Mouse (Mus musculus): ENCODE data around the gene Eif4a3. TPM values are rescaled to one million over a fixed set of nuclear protein-coding genes. Genes with fewer than 3 reads are reported as not detected.

The Eif4a3 gene
- total RNA-seq (2023) = 100 to 1,000 TPM; 132 to 152 TPM

GRCm38 (mm10) chr11:119299391-119300245 is at the start of gene Eif4a3:
Gene Eif4a3 (minus strand): TSS chr11:119300089.

GRCm38 (mm10) chr11:119307658-119307867 is 7.7 kb upstream of the Eif4a3 start, which contains the start of gene Card14:
Gene Card14 (plus strand): TSS chr11:119307768.

GRCm38 (mm10) chr11:119267768-119268556 is 31.9 kb downstream of the Eif4a3 start, which contains the start of gene Gaa:
Gene Gaa (plus strand): TSS chr11:119267887.

Other genes with a start within 250 kb of the Eif4a3 start
- 10 to 100 TPM; 61.1 to 66.8 TPM for gene Cbx4, start 213.9 kb downstream of the Eif4a3 start, total RNA-seq (2023)
- 10 to 100 TPM; 10.8 to 11.0 TPM for gene Tbc1d16, start 71.6 kb downstream of the Eif4a3 start, total RNA-seq (2023)
- gene Ccdc40, start 71.5 kb downstream of the Eif4a3 start, total RNA-seq (2023) = under 1 TPM; 0.18 to 0.88 TPM
- 10 to 100 TPM; 72.0 to 73.3 TPM for gene Gaa, start 32.2 kb downstream of the Eif4a3 start, total RNA-seq (2023)
- not detected for gene Card14, start 7.7 kb upstream of the Eif4a3 start, total RNA-seq (2023)
- gene Sgsh, start 55.4 kb upstream of the Eif4a3 start, total RNA-seq (2023) = 10 to 100 TPM; 33.2 to 35.1 TPM
- gene Slc26a11, start 55.5 kb upstream of the Eif4a3 start, total RNA-seq (2023) = 10 to 100 TPM; 25.8 to 34.6 TPM
- 100 to 1,000 TPM; 146 to 166 TPM for gene Rnf213, start 93.0 kb upstream of the Eif4a3 start, total RNA-seq (2023)
- gene Endov, start 191.3 kb upstream of the Eif4a3 start, total RNA-seq (2023) = 10 to 100 TPM; 17.2 to 22.7 TPM
- gene Nptx1, start 247.7 kb upstream of the Eif4a3 start, total RNA-seq (2023) = not detected